Mouse (Mus musculus) brown adipose tissue, adult 24 weeks (tissue): Measurements from ENCODE around the gene Cd300lg. TPM values are rescaled to one million over a fixed set of nuclear protein-coding genes. Genes with fewer than 3 reads are reported as not detected.

Experiments used
- H3K27ac ChIP-seq: fragments of 200-500 bp; replicated peaks from 2 replicates; pipeline ENCODE4 v1.5.1; 2012; ENCODE audit warnings: low read depth, mild to moderate bottlenecking, low read length
- H3K4me1 ChIP-seq: fragments of 200-500 bp; 2 replicates; pipeline ENCODE4 v1.6.1; 2012; ENCODE audit warnings: low read length, mixed read lengths; ENCODE audit not compliant: control insufficient read depth, insufficient read depth, insufficient read length
- H3K4me3 ChIP-seq: fragments of 200-500 bp; 2 replicates; pipeline ENCODE4 v1.5.1; 2012; ENCODE audit warnings: low read depth, mild to moderate bottlenecking, low read length, moderate library complexity; ENCODE audit not compliant: insufficient read depth
- polyA plus RNA-seq: library from polyadenylated mRNA; stranded (reverse); fragments of >200 nt; gene quantifications from 2 replicates; pipeline ENCODE4 v1.2.4, GENCODE M21; 2012; ENCODE audit not compliant: missing spikeins, insufficient read depth, insufficient read length

The Cd300lg gene
- polyA plus RNA-seq, 1 experiment: 37.7 TPM

- H3K4me3 ChIP-seq: no peak overlapping the region
- no peak overlapping the region for H3K27ac ChIP-seq
- H3K4me1 ChIP-seq: peaks cover 3% of the 10 kb centered on the region; the same call in 1 of the 2 replicates
Measured at GRCm38 (mm10) chr11:102015472-102015871, 25.8 kb upstream of the Cd300lg start.

DNA sequence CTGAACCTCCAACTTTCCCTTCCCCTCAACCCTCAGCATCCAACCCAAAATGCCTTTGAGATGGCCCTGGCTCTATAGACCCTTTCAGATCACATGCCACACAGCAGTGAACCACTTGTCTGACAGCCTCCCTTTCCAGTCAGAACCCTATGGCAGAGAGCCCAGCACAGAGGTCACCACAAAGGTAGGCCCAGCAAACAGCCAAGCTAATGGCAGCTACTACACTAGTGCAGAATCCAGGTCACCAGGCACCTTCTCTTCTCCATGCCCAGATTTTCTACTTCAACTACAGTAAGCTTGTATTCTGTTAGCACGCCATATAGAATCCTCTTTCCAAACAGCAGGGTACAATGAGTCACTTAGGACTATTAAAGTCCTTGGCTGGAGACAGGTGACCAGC, 25.2 kb upstream of the Cd300lg start:
- no peak overlapping the region for H3K27ac ChIP-seq
- no peaks in the 10 kb centered on the region for H3K4me1 ChIP-seq
- H3K4me3 ChIP-seq: no peak overlapping the region

- H3K4me3 ChIP-seq: no peak overlapping the region
- no peak overlapping the region for H3K27ac ChIP-seq
Measured at GRCm38 (mm10) chr11:102019736-102020135, 21.6 kb upstream of the Cd300lg start.

DNA sequence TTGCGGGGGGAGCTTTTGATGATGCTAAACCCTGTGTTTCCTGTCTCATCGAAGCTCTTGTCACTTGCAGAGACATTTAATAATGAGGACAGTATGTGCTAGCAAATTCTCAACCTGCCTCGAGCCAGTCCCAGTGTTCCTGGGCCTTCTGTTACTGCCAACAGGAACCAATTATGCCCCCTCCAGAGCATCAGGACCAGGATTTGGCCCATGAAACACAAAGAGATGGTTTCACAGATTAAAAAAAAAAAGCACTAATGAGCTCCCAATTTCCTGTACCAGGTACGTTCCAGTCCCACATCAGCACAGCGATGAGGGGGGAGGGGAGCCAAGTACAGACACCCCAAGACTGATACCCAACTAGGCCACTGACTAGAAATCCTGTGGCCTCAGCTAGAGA, 20.1 kb upstream of the Cd300lg start:
- Histone ChIP-seq H3K27ac (no peak overlapping the region), H3K4me3 (no peak overlapping the region), H3K4me1 (no peaks in the 10 kb centered on the region; the same call in 1 of the 2 replicates)

More at GRCm38 (mm10) chr11:102019736-102020135, 21.6 kb upstream of the Cd300lg start:
- no peaks in the 10 kb centered on the region for H3K4me1 ChIP-seq

DNA sequence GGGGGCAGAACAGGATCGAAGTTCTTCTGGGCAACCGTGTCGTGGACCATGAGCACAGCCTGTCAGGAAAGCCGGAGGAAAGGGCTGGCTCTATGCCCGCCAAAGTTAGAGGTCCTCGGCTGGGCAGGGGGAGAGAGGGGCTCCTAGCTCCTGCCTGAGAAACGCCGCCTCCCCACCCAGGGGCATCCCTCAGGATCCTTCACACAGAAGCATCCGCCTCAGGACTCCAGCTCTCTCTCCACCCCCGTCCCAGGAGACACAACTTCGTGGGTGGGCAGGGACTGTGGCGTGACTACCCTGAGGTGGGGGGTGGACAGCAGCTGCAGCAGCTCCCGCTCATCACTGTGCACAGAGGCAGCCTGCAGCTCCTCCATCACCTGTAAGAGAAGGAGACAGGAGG, 17.9 kb upstream of the Cd300lg start:
- Histone ChIP-seq H3K4me3 (no peak overlapping the region), H3K27ac (no peak overlapping the region), H3K4me1 (no peaks in the 10 kb centered on the region; the same call in 1 of the 2 replicates)

GRCm38 (mm10) chr11:102024084-102024758, 17.1 kb upstream of the Cd300lg start:
- Histone ChIP-seq H3K27ac (no peak overlapping the region), H3K4me3 (no peak overlapping the region), H3K4me1 (no peaks in the 10 kb centered on the region; the same call in 1 of the 2 replicates)

GRCm38 (mm10) chr11:102024875-102025274, 16.4 kb upstream of the Cd300lg start:
- Histone ChIP-seq H3K4me3 (no peak overlapping the region), H3K4me1 (no peaks in the 10 kb centered on the region; the same call in 1 of the 2 replicates), H3K27ac (no peak overlapping the region)

DNA sequence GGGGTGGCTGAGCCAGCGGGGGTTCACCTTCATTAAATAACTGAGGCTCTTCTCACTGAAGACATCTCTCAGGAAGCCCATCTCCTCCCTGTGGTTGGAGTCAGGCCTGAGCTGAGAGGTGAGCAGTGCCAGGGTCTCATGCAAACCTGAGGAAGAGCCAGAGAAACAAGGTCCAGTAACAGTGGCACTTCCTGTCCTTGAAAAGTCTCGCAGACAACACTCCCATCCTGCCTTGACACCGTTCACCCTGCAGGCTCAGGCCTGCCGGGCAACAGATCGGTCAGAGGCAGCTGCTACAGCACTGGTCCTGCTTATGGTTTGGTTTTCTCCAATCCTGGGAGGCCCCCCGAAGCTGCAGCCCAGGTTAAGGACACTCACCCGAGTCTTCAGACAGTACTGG, 16.0 kb upstream of the Cd300lg start:
- H3K4me1 ChIP-seq: no peaks in the 10 kb centered on the region; the same call in 1 of the 2 replicates
- H3K27ac ChIP-seq: no peak overlapping the region
- H3K4me3 ChIP-seq: no peak overlapping the region

- peak overlapping the region; percentile 68 for H3K4me3 ChIP-seq
- no peak overlapping the region for H3K27ac ChIP-seq
- no peaks in the 10 kb centered on the region; the same call in 1 of the 2 replicates for H3K4me1 ChIP-seq
Measured at GRCm38 (mm10) chr11:102025991-102026660, 15.2 kb upstream of the Cd300lg start.

- H3K27ac ChIP-seq: no peak overlapping the region
- no peaks in the 10 kb centered on the region; the same call in 1 of the 2 replicates for H3K4me1 ChIP-seq
Measured at GRCm38 (mm10) chr11:102026694-102027360, 14.5 kb upstream of the Cd300lg start.

DNA sequence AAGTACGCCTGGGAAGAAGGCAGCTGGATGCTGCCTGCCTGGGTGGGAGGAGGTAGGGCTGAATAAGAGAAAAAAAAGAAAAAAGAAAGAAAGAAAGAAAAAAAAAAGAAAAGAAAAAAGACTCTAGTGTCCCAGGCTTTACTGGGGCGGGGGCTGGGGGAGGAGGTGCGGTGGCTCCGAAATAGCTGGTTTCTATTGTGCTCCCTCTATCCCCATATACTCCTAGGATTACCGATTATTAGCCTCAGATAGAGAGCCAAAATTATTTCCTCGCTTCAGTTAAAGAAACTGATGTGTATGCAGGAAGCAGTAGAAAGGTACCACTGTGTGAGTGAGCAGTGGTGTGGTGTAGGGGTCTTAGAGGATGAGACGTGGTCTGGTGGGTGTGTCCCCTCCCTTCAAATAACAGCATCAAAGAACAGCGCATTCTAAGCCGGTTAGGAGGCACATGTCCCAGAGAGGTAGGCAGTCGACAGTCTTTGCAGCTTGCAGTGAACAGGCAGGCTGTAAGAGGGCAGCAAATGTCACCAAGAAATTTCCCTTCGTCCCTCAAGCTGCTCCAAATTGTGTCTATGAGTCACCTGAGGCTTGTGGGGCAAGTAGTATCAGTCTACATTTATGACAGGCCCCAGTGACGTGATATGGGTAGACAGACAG, 13.8 kb upstream of the Cd300lg start:
- Histone ChIP-seq H3K27ac (no peak overlapping the region), H3K4me3 (peak overlapping the region; percentile 68), H3K4me1 (no peaks in the 10 kb centered on the region; the same call in 1 of the 2 replicates)

More at GRCm38 (mm10) chr11:102026694-102027360, 14.5 kb upstream of the Cd300lg start:
- H3K4me3 ChIP-seq: peak overlapping the region; percentile 68

DNA sequence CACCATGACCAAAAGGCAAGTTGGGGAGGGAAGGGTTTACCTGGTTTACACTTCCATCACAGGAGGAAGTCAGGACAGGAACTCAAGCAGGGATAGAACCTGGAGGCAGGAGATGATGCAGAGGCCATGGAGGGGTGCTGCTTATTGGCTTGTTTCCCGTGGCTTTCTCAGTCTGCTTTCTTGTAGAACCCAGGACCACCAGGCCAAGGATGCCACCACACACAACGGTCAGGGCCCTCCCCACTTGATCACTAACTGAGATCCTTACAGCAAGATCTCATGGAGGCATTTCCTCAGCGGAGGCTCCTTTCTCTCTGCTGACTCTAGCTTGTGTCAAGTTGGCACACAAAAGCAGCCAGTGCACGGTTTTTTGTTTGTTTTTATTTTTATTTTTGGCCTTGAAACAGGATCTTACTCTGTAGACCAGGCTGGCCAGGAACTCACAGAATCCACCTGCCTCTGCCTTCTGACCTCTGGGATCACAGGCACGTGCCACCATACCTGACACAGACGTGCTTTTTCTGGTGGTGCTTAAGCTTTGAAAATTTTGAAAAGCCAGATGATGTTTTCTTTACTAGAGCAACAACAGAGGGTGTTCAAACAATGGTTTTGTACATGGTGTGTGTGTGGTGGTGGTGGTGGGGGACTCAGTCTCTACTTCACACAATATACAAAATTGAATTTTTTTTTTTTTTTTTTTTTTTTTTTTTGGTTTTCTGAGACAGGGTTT, 13.1 kb upstream of the Cd300lg start, which contains the start of gene Mpp3:
Mpp3 (minus strand) TSS at position 375 of the 730 bp plus-strand sequence.
- Histone ChIP-seq H3K4me1 (no peaks in the 10 kb centered on the region; the same call in 1 of the 2 replicates), H3K4me3 (peak within 1 kb of the TSS; percentile 68), H3K27ac (no peak within 1 kb of the TSS)

GRCm38 (mm10) chr11:102029304-102029703, 12.0 kb upstream of the Cd300lg start:
- Histone ChIP-seq H3K4me1 (no peaks in the 10 kb centered on the region; the same call in 1 of the 2 replicates), H3K27ac (no peak overlapping the region), H3K4me3 (no peak overlapping the region)

- H3K4me1 ChIP-seq: no peaks in the 10 kb centered on the region; the same call in 1 of the 2 replicates
- no peak overlapping the region for H3K27ac ChIP-seq
- no peak overlapping the region for H3K4me3 ChIP-seq
Measured at GRCm38 (mm10) chr11:102029966-102030365, 11.3 kb upstream of the Cd300lg start.
